Mouse (Mus musculus): ENCODE measurements around the gene Trim15.

Trim15 gene

DNA sequence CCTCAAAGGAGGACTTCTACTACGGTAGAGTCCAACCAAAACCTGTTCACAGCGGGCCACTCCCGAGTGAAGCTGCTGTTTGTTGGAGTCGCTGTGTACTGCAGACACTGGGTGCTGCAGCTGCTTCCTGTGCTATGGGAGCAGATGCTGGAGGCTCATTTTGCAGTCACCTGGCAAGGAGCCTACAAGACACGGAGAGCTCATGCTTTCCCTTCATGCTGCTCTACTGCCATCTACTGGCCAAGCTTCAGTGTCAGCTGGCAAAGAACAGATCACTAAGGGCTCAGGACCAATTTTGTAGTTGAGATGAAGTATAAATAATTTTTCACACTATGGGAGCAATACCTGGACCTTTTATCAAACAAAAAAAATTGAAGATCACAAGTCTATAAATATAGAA is 41.0 kb downstream of the Trim15 start:
- peak; percentile 83 for DNase-seq (ENCODE audit: low read depth, low spot score)

DNA sequence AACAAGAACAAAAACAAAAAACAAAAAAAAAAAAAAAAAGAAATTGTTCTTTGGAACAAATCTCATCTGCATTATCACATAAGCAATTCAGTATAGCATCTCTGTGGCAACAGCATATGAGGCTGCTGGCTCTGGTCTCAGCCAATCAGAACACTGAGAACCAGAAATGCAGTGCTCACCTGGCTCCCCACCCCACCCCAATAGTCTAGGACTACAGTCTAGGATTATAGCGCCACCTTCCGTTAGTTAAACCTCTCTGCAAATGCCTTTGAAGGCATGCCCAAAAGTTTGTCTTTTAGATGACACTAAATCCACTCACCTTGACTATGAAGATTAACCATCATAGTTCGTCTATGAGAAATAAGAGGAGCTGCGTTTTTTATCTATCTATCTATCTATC is 41.5 kb downstream of the Trim15 start:
- DNase-seq (ENCODE audit: low read depth, low spot score): peak; percentile 75

DNA sequence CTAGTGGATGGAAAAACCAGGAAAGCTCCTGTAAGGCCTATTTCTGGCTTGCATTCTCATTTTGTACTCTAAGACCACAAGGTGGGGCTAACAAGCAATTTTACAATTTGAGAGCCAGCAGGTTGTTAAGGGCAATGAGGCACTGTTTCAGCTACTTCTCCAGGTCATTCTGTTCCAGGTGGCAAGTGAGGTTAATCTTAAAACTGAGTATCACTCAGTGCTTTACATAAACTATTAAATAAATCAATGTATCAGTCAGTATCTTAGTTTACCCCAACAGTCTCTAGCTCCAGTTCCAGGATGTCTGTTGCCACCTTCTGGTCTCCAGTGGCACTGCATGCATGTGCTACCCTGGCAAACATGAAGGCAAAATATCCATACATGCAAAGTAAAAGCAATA is 43.0 kb downstream of the Trim15 start:
- peak; percentile 72 for DNase-seq (ENCODE audit: low read depth, low spot score)

DNA sequence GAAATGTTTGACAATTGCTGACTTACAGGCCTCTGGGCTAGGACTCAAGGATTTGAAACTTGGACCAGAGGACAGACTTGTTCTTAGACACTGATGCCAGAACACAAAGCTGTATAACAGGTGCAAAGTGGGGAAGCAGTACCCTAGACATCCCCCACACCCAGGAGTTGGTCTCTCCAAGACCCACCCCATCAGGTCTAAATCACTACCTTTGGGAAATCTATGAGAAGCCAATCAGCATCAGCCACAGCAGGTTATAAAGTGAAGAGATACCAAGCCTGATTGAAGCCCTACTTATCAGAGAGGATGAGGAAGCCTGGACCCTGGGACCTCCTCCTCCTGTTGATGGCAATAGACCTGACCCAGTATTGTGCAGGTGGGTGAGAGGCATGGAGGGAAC is 55.1 kb downstream of the Trim15 start, which contains the start of gene H2-M10.6:
Gene H2-M10.6, plus strand, starts transcription at position 301 of the 400 bp plus-strand sequence.
- DNase-seq (ENCODE audit: low read depth, low spot score): no peak
